Mouse (Mus musculus) forebrain, embryonic 10.5 days (tissue): Measurements from ENCODE around the gene Tmem170b. TPM values are rescaled to one million over a fixed set of nuclear protein-coding genes. Genes with fewer than 3 reads are reported as not detected.

Experiments
- DNase-seq: peaks from one replicate; pipeline ENCODE4 v3.0.0-alpha.2; 2017; ENCODE audit warnings: low spot score; ENCODE audit errors: extremely low spot score
- H3K27ac ChIP-seq: fragments of 300-500 bp; sonication (generic); 2 replicates; pipeline ENCODE4 v1.5.1; 2016; ENCODE audit warnings: mild to moderate bottlenecking
- H3K27me3 ChIP-seq: fragments of 300-500 bp; sonication (generic); 2 replicates; pipeline ENCODE4 v1.6.1; 2016; ENCODE audit warnings: mild to moderate bottlenecking; ENCODE audit not compliant: poor library complexity, severe bottlenecking
- H3K36me3 ChIP-seq: fragments of 300-500 bp; sonication (generic); replicated peaks from 2 replicates; pipeline ENCODE4 v1.6.1; 2016; ENCODE audit warnings: mild to moderate bottlenecking, moderate library complexity
- H3K4me1 ChIP-seq: fragments of 300-500 bp; sonication (generic); 2 replicates; pipeline ENCODE4 v1.6.1; 2016
- H3K4me3 ChIP-seq: fragments of 300-500 bp; sonication (generic); 2 replicates; pipeline ENCODE4 v1.5.1; 2016; ENCODE audit warnings: mild to moderate bottlenecking, moderate library complexity
- H3K9me3 ChIP-seq: fragments of 300-500 bp; sonication (generic); 2 replicates; pipeline ENCODE4 v1.6.1; 2016; ENCODE audit warnings: mild to moderate bottlenecking, moderate library complexity
- WGBS: fragments of 180-500 bp; shearing (Covaris S2); methylation state at CpG from one replicate; pipeline ENCODE4 v1.1.7; 2016; 5-methylcytosine and 5-hydroxymethylcytosine counted together
- polyA plus RNA-seq: library from polyadenylated mRNA; unstranded; fragments of >200 nt; fragmentation: Nextera tagmentation; extraction: Ambion mirVana; gene quantifications from 2 replicates; pipeline ENCODE4 v1.2.1, GENCODE M21; 2016

The Tmem170b gene
- polyA plus RNA-seq, 1 experiment from 2014 or later, result 11.4 TPM

- WGBS, result 86% methylated on average over 9 of the region's 9 CpGs
- H3K9me3 ChIP-seq, result no peaks in the 10 kb centered on the region
- H3K4me3 ChIP-seq, result no peak overlapping the region
- DNase-seq, result no peak
- no peaks in the 10 kb centered on the region for H3K36me3 ChIP-seq
- no peaks in the 10 kb centered on the region for H3K27me3 ChIP-seq
- H3K4me1 ChIP-seq, result peaks cover 8% of the 10 kb centered on the region; the same call in 1 of the 2 replicates
- H3K27ac ChIP-seq, result no peak overlapping the region
Observed at GRCm38 (mm10) chr13:41675966-41676835, 70.5 kb downstream of the Tmem170b start.

- H3K27me3 ChIP-seq, result no peaks in the 10 kb centered on the region
- no peak overlapping the region for H3K4me3 ChIP-seq
- no peaks in the 10 kb centered on the region for H3K36me3 ChIP-seq
- no peaks in the 10 kb centered on the region for H3K9me3 ChIP-seq
- peaks cover 8% of the 10 kb centered on the region; the same call in 1 of the 2 replicates for H3K4me1 ChIP-seq
- 51% methylated on average over 7 of the region's 7 CpGs for WGBS
- DNase-seq, result no peak
- H3K27ac ChIP-seq, result no peak overlapping the region
Observed at GRCm38 (mm10) chr13:41676836-41677186, 71.1 kb downstream of the Tmem170b start.

- 78% methylated on average over 12 of the region's 12 CpGs for WGBS
Observed at GRCm38 (mm10) chr13:41680854-41681549, 75.3 kb downstream of the Tmem170b start.

GRCm38 (mm10) chr13:41682341-41683119 is 76.8 kb downstream of the Tmem170b start:
- H3K27ac ChIP-seq, result no peak overlapping the region
- WGBS, result 91% methylated on average over 12 of the region's 12 CpGs
- no peak overlapping the region for H3K4me3 ChIP-seq
- H3K27me3 ChIP-seq, result no peaks in the 10 kb centered on the region
- no peaks in the 10 kb centered on the region for H3K4me1 ChIP-seq
- no peaks in the 10 kb centered on the region for H3K36me3 ChIP-seq
- DNase-seq, result no peak
- H3K9me3 ChIP-seq, result no peaks in the 10 kb centered on the region

More at GRCm38 (mm10) chr13:41680854-41681549, 75.3 kb downstream of the Tmem170b start:
- no peak for DNase-seq
- Histone ChIP-seq H3K27ac (no peak overlapping the region), H3K4me3 (no peak overlapping the region), H3K27me3 (no peaks in the 10 kb centered on the region), H3K36me3 (no peaks in the 10 kb centered on the region), H3K4me1 (peaks cover 8% of the 10 kb centered on the region; the same call in 1 of the 2 replicates), H3K9me3 (no peaks in the 10 kb centered on the region)

GRCm38 (mm10) chr13:41683356-41684012 is 77.8 kb downstream of the Tmem170b start:
- Histone ChIP-seq H3K4me1 (no peaks in the 10 kb centered on the region), H3K27me3 (no peaks in the 10 kb centered on the region), H3K9me3 (no peaks in the 10 kb centered on the region), H3K27ac (no peak overlapping the region), H3K36me3 (no peaks in the 10 kb centered on the region), H3K4me3 (no peak overlapping the region)
- no peak for DNase-seq
- WGBS, result 83% methylated on average over 11 of the region's 11 CpGs

- no peaks in the 10 kb centered on the region for H3K9me3 ChIP-seq
- H3K4me1 ChIP-seq, result peaks cover 4% of the 10 kb centered on the region; the same call in 1 of the 2 replicates
- no peak overlapping the region for H3K4me3 ChIP-seq
- H3K27me3 ChIP-seq, result no peaks in the 10 kb centered on the region
- DNase-seq, result no peak
- H3K27ac ChIP-seq, result no peak overlapping the region
- WGBS, result 87% methylated on average over 11 of the region's 11 CpGs
- no peaks in the 10 kb centered on the region for H3K36me3 ChIP-seq
Observed at GRCm38 (mm10) chr13:41685499-41685898, 79.8 kb downstream of the Tmem170b start.

GRCm38 (mm10) chr13:41689055-41689454 is 83.3 kb downstream of the Tmem170b start:
- Histone ChIP-seq H3K27me3 (no peaks in the 10 kb centered on the region), H3K4me1 (peaks cover 4% of the 10 kb centered on the region; the same call in 1 of the 2 replicates), H3K9me3 (no peaks in the 10 kb centered on the region), H3K27ac (no peak overlapping the region), H3K36me3 (no peaks in the 10 kb centered on the region), H3K4me3 (no peak overlapping the region)
- 73% methylated on average over 6 of the region's 6 CpGs for WGBS
- DNase-seq, result no peak

- Histone ChIP-seq H3K36me3 (no peaks in the 10 kb centered on the region), H3K27ac (no peak overlapping the region), H3K9me3 (no peaks in the 10 kb centered on the region), H3K27me3 (no peaks in the 10 kb centered on the region), H3K4me1 (peaks cover 4% of the 10 kb centered on the region; the same call in 1 of the 2 replicates), H3K4me3 (no peak overlapping the region)
- 88% methylated on average over 5 of the region's 5 CpGs for WGBS
- DNase-seq, result no peak
Observed at GRCm38 (mm10) chr13:41689598-41690045, 83.9 kb downstream of the Tmem170b start.

Other genes with a start within 250 kb of the Tmem170b start
- gene Nedd9, start 118.5 kb upstream of the Tmem170b start, polyA plus RNA-seq, result 16.8 and 18.4 TPM in 2 replicates
- 0.75 TPM in 1 of 2 replicates, not detected in the other for gene Adtrp, start 241.8 kb downstream of the Tmem170b start, polyA plus RNA-seq